Mouse (Mus musculus) neural tube, embryonic 11.5 days (tissue): ENCODE results near the gene Atf3. TPM values are rescaled to one million over a fixed set of nuclear protein-coding genes. Genes with fewer than 3 reads are reported as not detected.

Experiments used
- ATAC-seq: fragments of 200-750 bp; cut with Nextera tagmentation; 2 replicates; pipeline ENCODE4 v1.8.0; 2017; ENCODE audit warnings: moderate number of reproducible peaks, mild to moderate bottlenecking, moderate TSS enrichment, moderate library complexity; ENCODE audit not compliant: insufficient read depth, low FRiP score, low TSS enrichment
- DNase-seq: peaks from one replicate; pipeline ENCODE4 v3.0.0-alpha.2; 2015; ENCODE audit warnings: low spot score
- H3K27ac ChIP-seq: fragments of 300-500 bp; sonication (generic); 2 replicates; pipeline ENCODE4 v1.5.1; 2014; ENCODE audit warnings: low read depth, mild to moderate bottlenecking, low read length
- H3K27me3 ChIP-seq: fragments of 300-500 bp; sonication (generic); 2 replicates; pipeline ENCODE4 v1.6.1; 2014; ENCODE audit warnings: mild to moderate bottlenecking, low read length, mixed read lengths; ENCODE audit not compliant: control insufficient read depth, insufficient read depth
- H3K36me3 ChIP-seq: fragments of 300-500 bp; sonication (generic); 2 replicates; pipeline ENCODE4 v1.6.1; 2014; ENCODE audit warnings: mild to moderate bottlenecking, low read length, moderate library complexity, mixed read lengths; ENCODE audit not compliant: control insufficient read depth, insufficient read depth
- H3K4me1 ChIP-seq: fragments of 300-500 bp; sonication (generic); 2 replicates; pipeline ENCODE4 v1.6.1; 2014; ENCODE audit warnings: low read length, mixed read lengths; ENCODE audit not compliant: control insufficient read depth, insufficient read depth
- H3K4me2 ChIP-seq: fragments of 300-500 bp; sonication (generic); 2 replicates; pipeline ENCODE4 v1.6.1; 2014; ENCODE audit warnings: low read depth, mild to moderate bottlenecking, moderate library complexity
- H3K4me3 ChIP-seq: fragments of 300-500 bp; sonication (generic); 2 replicates; pipeline ENCODE4 v1.5.1; 2014; ENCODE audit warnings: low read depth, low read length
- H3K9ac ChIP-seq: fragments of 300-500 bp; sonication (generic); 2 replicates; pipeline ENCODE4 v1.6.1; 2014; ENCODE audit warnings: mild to moderate bottlenecking, low read length
- H3K9me3 ChIP-seq: fragments of 300-500 bp; sonication (generic); 2 replicates; pipeline ENCODE4 v1.6.1; 2016; ENCODE audit warnings: low read length; ENCODE audit not compliant: control insufficient read depth
- WGBS: fragments of 180-500 bp; shearing (Covaris S2); extraction: QIAGEN DNeasy Blood & Tissue Kit; methylation state at CpG from one replicate; pipeline ENCODE4 v1.1.7; 2014; 5-methylcytosine and 5-hydroxymethylcytosine counted together
- polyA plus RNA-seq: library from polyadenylated mRNA; unstranded; fragments of >200 nt; fragmentation: Nextera tagmentation; extraction: Ambion mirVana; gene quantifications from 2 replicates; pipeline ENCODE4 v1.2.1, GENCODE M21; 2014

Atf3 gene
- polyA plus RNA-seq: 2.3 and 3.2 TPM in 2 replicates

GRCm38 (mm10) chr1:191217939-191218338 lies at the start of gene Atf3:
Atf3 (minus strand) TSS chr1:191218039.
- 76% methylated on average over 6 of the region's 6 CpGs for WGBS
- H3K36me3 ChIP-seq: no peaks in the 10 kb centered on the region
- no peak within 1 kb of the TSS for H3K4me3 ChIP-seq
- H3K27me3 ChIP-seq: no peaks in the 10 kb centered on the region
- no peak within 1 kb of the TSS for H3K4me2 ChIP-seq
- H3K27ac ChIP-seq: no peak within 1 kb of the TSS
- H3K9ac ChIP-seq: no peak within 1 kb of the TSS
- no peak for ATAC-seq
- no peak for DNase-seq
- no peaks in the 10 kb centered on the region for H3K9me3 ChIP-seq
- no peaks in the 10 kb centered on the region for H3K4me1 ChIP-seq

GRCm38 (mm10) chr1:191267162-191267561 lies 49.3 kb upstream of the Atf3 start:
- Histone ChIP-seq H3K4me1 (peaks cover 5% of the 10 kb centered on the region), H3K36me3 (no peaks in the 10 kb centered on the region), H3K27ac (no peak overlapping the region), H3K9ac (no peak overlapping the region), H3K4me3 (no peak overlapping the region), H3K27me3 (no peaks in the 10 kb centered on the region), H3K4me2 (no peak overlapping the region), H3K9me3 (no peaks in the 10 kb centered on the region)
- WGBS: 87% methylated on average over 5 of the region's 5 CpGs
- ATAC-seq (no peak), DNase-seq (no peak)

- no peak overlapping the region for H3K9ac ChIP-seq
- no peaks in the 10 kb centered on the region for H3K36me3 ChIP-seq
Observed at GRCm38 (mm10) chr1:191263471-191263870, 45.6 kb upstream of the Atf3 start.

GRCm38 (mm10) chr1:191261861-191262260 lies 44.0 kb upstream of the Atf3 start:
- Histone ChIP-seq H3K4me1 (no peaks in the 10 kb centered on the region), H3K36me3 (no peaks in the 10 kb centered on the region), H3K9me3 (no peaks in the 10 kb centered on the region), H3K27me3 (no peaks in the 10 kb centered on the region), H3K4me3 (no peak overlapping the region), H3K4me2 (no peak overlapping the region), H3K27ac (no peak overlapping the region), H3K9ac (no peak overlapping the region)
- ATAC-seq: no peak
- 17% methylated on average over 6 of the region's 6 CpGs for WGBS
- DNase-seq: no peak

More at GRCm38 (mm10) chr1:191263471-191263870, 45.6 kb upstream of the Atf3 start:
- WGBS: 85% methylated on average over 5 of the region's 5 CpGs
- no peaks in the 10 kb centered on the region for H3K9me3 ChIP-seq
- H3K27me3 ChIP-seq: no peaks in the 10 kb centered on the region
- H3K4me1 ChIP-seq: peaks cover 5% of the 10 kb centered on the region
- H3K4me2 ChIP-seq: no peak overlapping the region
- no peak for DNase-seq
- no peak for ATAC-seq
- no peak overlapping the region for H3K4me3 ChIP-seq
- no peak overlapping the region for H3K27ac ChIP-seq

GRCm38 (mm10) chr1:191259661-191260060 lies 41.8 kb upstream of the Atf3 start:
- Histone ChIP-seq H3K9ac (no peak overlapping the region), H3K9me3 (no peaks in the 10 kb centered on the region), H3K36me3 (no peaks in the 10 kb centered on the region), H3K27ac (no peak overlapping the region), H3K4me2 (no peak overlapping the region), H3K4me1 (no peaks in the 10 kb centered on the region), H3K27me3 (no peaks in the 10 kb centered on the region), H3K4me3 (no peak overlapping the region)
- no peak for DNase-seq
- WGBS: 74% methylated on average over 5 of the region's 5 CpGs
- ATAC-seq: no peak

- 34% methylated on average over 7 of the region's 7 CpGs for WGBS
- no peak overlapping the region for H3K4me3 ChIP-seq
- no peaks in the 10 kb centered on the region for H3K9me3 ChIP-seq
- H3K4me1 ChIP-seq: no peaks in the 10 kb centered on the region
- no peaks in the 10 kb centered on the region for H3K27me3 ChIP-seq
- ATAC-seq (no peak), DNase-seq (no peak)
- no peak overlapping the region for H3K4me2 ChIP-seq
- H3K9ac ChIP-seq: no peak overlapping the region
- H3K27ac ChIP-seq: no peak overlapping the region
- H3K36me3 ChIP-seq: no peaks in the 10 kb centered on the region
Observed at GRCm38 (mm10) chr1:191259121-191259520, 41.3 kb upstream of the Atf3 start.

GRCm38 (mm10) chr1:191258521-191258920 lies 40.7 kb upstream of the Atf3 start:
- Histone ChIP-seq H3K27ac (no peak overlapping the region), H3K27me3 (no peaks in the 10 kb centered on the region), H3K9ac (no peak overlapping the region), H3K4me1 (no peaks in the 10 kb centered on the region), H3K4me2 (no peak overlapping the region), H3K4me3 (no peak overlapping the region), H3K36me3 (no peaks in the 10 kb centered on the region), H3K9me3 (no peaks in the 10 kb centered on the region)
- ATAC-seq (no peak), DNase-seq (no peak)
- WGBS: 65% methylated on average over 3 of the region's 3 CpGs

- Histone ChIP-seq H3K9me3 (no peaks in the 10 kb centered on the region), H3K27me3 (no peaks in the 10 kb centered on the region), H3K4me3 (no peak overlapping the region), H3K9ac (no peak overlapping the region), H3K27ac (no peak overlapping the region), H3K4me1 (no peaks in the 10 kb centered on the region), H3K36me3 (no peaks in the 10 kb centered on the region), H3K4me2 (no peak overlapping the region)
- DNase-seq (no peak), ATAC-seq (no peak)
- WGBS: 22% methylated on average over 2 of the region's 2 CpGs
Observed at GRCm38 (mm10) chr1:191257981-191258380, 40.1 kb upstream of the Atf3 start.

- ATAC-seq: no peak
- no peaks in the 10 kb centered on the region for H3K9me3 ChIP-seq
Observed at GRCm38 (mm10) chr1:191257351-191257771, 39.5 kb upstream of the Atf3 start.

More at GRCm38 (mm10) chr1:191257351-191257771, 39.5 kb upstream of the Atf3 start:
- Histone ChIP-seq H3K27me3 (no peaks in the 10 kb centered on the region), H3K36me3 (no peaks in the 10 kb centered on the region), H3K27ac (no peak overlapping the region), H3K9ac (no peak overlapping the region), H3K4me2 (no peak overlapping the region), H3K4me3 (no peak overlapping the region), H3K4me1 (no peaks in the 10 kb centered on the region)
- WGBS: 88% methylated on average over 3 of the region's 3 CpGs
- no peak for DNase-seq
